Mouse (Mus musculus) G1E (cell line): ENCODE measurements around the gene Cngb1. TPM values are rescaled to one million over a fixed set of nuclear protein-coding genes. Genes with fewer than 3 reads are reported as not detected.

Experiments
- ATAC-seq: 2 replicates; pipeline ENCODE4 v1.8.0; 2016; ENCODE audit warnings: mild to moderate bottlenecking; ENCODE audit not compliant: insufficient number of reproducible peaks, poor library complexity, low FRiP score, severe bottlenecking; ENCODE audit errors: extremely low read depth
- DNase-seq: peaks from one replicate; pipeline ENCODE4 v3.0.0; 2012; ENCODE audit warnings: low spot score
- H3K27me3 ChIP-seq: 2 replicates; pipeline ENCODE4 v1.6.1; 2012; ENCODE audit warnings: mild to moderate bottlenecking, low read length, inconsistent platforms; ENCODE audit not compliant: insufficient read depth
- H3K36me3 ChIP-seq: replicated peaks from 2 replicates; pipeline ENCODE3; 2012; ENCODE audit warnings: mild to moderate bottlenecking, inconsistent platforms
- H3K4me1 ChIP-seq: 2 replicates; pipeline ENCODE4 v1.6.1; 2012; ENCODE audit warnings: low read depth, low read length, inconsistent platforms, mixed read lengths; ENCODE audit not compliant: insufficient read depth
- H3K4me3 ChIP-seq: 2 replicates; pipeline ENCODE4 v1.5.1; 2012; ENCODE audit warnings: low read depth, mild to moderate bottlenecking, inconsistent platforms, low read length, moderate library complexity, mixed read lengths
- H3K9me3 ChIP-seq: replicated peaks from 2 replicates; pipeline ENCODE4 v1.6.1; 2012; ENCODE audit warnings: inconsistent platforms
- CTCF ChIP-seq: IDR thresholded peaks from 2 replicates; pipeline ENCODE4 v1.5.1; 2012; ENCODE audit warnings: low read depth, low read length, inconsistent platforms, mixed read lengths
- GATA1 ChIP-seq: IDR thresholded peaks from 2 replicates; pipeline ENCODE4 v1.6.1; 2012; ENCODE audit warnings: borderline replicate concordance, low read length, inconsistent platforms, mixed read lengths
- GATA2 ChIP-seq: IDR thresholded peaks from 2 replicates; pipeline ENCODE4 v1.6.1; 2012; ENCODE audit warnings: low read depth, low read length, inconsistent platforms, borderline replicate concordance
- POLR2AphosphoS5 ChIP-seq: IDR thresholded peaks from 2 replicates; pipeline ENCODE4 v1.6.1; 2012; ENCODE audit warnings: low read depth, low read length, inconsistent platforms; ENCODE audit not compliant: insufficient replicate concordance
- TAL1 ChIP-seq: conservative IDR thresholded peaks from 2 replicates; pipeline ENCODE4 v1.6.1; 2012; ENCODE audit warnings: low read depth, low read length, inconsistent platforms, mixed read lengths
- polyA plus RNA-seq: library from polyadenylated mRNA; stranded (reverse); fragments of >175 nt; gene quantifications from 2 replicates; pipeline ENCODE4 v1.2.3, GENCODE M21; 2012
- total RNA-seq, 2 experiments: library from RNA; stranded (forward) in 1 of 2; stranded (reverse) in 1 of 2; fragments of 200-1000 nt in 1 of 2; fragments of >200 nt in 1 of 2; fragmentation: Nextera tagmentation in 1 of 2; gene quantifications; 2 replicates each; pipeline ENCODE4 v1.2.3; 2014 to 2017

Gene Cngb1
- total and polyA plus RNA-seq, 3 experiments: 0.49 TPM; not detected in 2

DNA sequence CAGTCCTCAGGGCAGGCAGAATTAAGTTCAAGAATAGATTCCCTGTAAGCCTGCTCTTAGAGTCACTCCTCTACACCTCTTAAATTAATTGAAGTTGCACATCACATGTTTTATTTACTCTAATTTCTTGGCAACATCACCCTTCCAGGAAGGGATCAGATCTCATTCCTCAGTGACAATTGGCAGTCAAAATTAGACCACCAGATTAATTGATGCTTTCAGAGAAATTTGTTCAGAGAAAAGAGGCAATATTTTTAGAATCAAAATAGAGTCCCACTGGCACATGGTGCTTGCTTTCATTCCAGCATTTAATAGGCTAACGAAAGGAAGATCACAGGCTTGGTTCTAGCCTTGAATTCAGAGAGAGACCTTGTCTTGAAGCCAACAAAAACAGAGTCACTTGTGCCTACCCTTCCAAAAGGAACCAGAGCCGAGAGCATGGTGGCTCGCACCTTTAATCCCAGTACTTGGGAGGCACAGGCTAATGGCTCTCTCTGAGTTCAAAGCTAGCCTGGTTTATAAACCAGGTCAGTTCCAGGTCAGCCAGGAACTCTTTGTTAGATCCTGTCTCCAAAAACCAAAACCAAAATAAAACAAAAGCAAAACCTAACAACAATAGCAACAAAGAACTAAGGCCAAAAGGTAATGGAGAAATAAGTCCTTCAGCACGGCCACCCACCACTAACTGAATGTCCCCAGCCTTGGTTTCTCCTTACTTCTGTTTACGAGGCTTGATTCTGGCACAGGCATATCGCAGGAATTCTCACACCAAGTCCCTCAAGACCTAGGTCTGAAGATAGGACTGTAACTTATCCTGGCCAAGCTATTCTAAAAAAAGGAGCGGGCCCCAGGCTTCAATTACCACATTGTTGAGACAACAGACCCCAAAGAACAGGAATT is 79.9 kb downstream of the Cngb1 start:
- TF ChIP-seq POLR2AphosphoS5 (no peak), CTCF (no peak), TAL1 (no peak), GATA2 (no peak), GATA1 (no peak)
- no peak overlapping the region for H3K4me3 ChIP-seq
- DNase-seq: no peak
- no peaks in the 10 kb centered on the region for H3K4me1 ChIP-seq
- H3K9me3 ChIP-seq: peaks cover 15% of the 10 kb centered on the region
- H3K36me3 ChIP-seq: no peaks in the 10 kb centered on the region
- peaks cover 10% of the 10 kb centered on the region for H3K27me3 ChIP-seq
- ATAC-seq: no peak

DNA sequence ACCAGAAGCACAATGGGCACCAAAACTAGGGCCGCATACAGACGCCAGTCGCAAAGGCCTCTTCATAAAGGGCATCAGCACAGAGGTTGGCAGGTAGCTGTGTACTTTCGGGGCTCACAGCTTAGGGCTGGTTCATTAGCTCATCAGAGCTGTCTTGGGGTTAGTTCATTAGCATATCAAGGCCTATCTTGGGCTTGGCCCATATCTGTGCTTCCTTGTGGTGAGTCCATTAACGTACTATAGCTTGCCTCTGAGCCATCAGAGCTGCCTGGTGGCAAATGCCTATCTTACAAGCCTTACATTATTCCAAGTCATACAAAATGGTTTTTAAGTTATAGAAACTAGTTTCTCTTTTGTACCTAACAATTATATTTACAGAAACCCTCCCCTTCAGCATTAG is 82.4 kb downstream of the Cngb1 start:
- no peak for ATAC-seq

DNA sequence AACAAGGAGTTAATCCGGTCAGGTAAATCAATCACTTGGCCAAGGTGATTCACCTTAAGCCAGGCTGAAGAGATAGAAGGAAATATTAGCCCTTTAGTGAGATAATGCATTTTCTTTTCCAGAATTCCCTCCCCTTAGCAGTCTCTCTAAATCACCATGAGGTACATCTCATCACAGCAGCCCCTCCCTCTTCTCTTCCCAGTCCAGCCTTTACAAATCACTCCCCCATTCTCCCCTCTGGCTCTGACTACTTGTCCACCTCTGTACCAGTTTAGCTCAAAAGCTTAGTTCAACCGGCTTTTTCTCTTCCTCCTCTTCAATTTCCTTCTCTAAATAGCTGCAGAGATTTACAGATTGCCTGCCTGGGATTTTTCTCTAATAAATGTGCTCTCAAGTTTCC is 85.3 kb downstream of the Cngb1 start:
- no peak for TF ChIP-seq POLR2AphosphoS5
- TF ChIP-seq GATA2: no peak
- TF ChIP-seq TAL1: no peak
- no peak for TF ChIP-seq GATA1
- no peak for TF ChIP-seq CTCF
- ATAC-seq (no peak), DNase-seq (no peak)
- no peaks in the 10 kb centered on the region for H3K36me3 ChIP-seq
- H3K4me1 ChIP-seq: no peaks in the 10 kb centered on the region
- no peak overlapping the region for H3K4me3 ChIP-seq
- peaks cover 15% of the 10 kb centered on the region for H3K27me3 ChIP-seq
- H3K9me3 ChIP-seq: no peaks in the 10 kb centered on the region

More for the DNA sequence above, 82.4 kb downstream of the Cngb1 start:
- no peak overlapping the region for H3K4me3 ChIP-seq
- peaks cover 12% of the 10 kb centered on the region for H3K27me3 ChIP-seq
- no peaks in the 10 kb centered on the region for H3K9me3 ChIP-seq
- no peak for DNase-seq
- no peak for TF ChIP-seq GATA2
- H3K4me1 ChIP-seq: no peaks in the 10 kb centered on the region
- no peaks in the 10 kb centered on the region for H3K36me3 ChIP-seq

GRCm38 (mm10) chr8:95220571-95220998 is 85.8 kb downstream of the Cngb1 start:
- no peak for TF ChIP-seq GATA2
- TF ChIP-seq GATA1: no peak
- no peak for TF ChIP-seq POLR2AphosphoS5
- no peak for TF ChIP-seq TAL1
- TF ChIP-seq CTCF: no peak
- H3K27me3 ChIP-seq: peaks cover 15% of the 10 kb centered on the region
- no peaks in the 10 kb centered on the region for H3K36me3 ChIP-seq
- no peak for DNase-seq
- ATAC-seq: no peak
- H3K9me3 ChIP-seq: no peaks in the 10 kb centered on the region
- H3K4me1 ChIP-seq: no peaks in the 10 kb centered on the region
- H3K4me3 ChIP-seq: no peak overlapping the region

DNA sequence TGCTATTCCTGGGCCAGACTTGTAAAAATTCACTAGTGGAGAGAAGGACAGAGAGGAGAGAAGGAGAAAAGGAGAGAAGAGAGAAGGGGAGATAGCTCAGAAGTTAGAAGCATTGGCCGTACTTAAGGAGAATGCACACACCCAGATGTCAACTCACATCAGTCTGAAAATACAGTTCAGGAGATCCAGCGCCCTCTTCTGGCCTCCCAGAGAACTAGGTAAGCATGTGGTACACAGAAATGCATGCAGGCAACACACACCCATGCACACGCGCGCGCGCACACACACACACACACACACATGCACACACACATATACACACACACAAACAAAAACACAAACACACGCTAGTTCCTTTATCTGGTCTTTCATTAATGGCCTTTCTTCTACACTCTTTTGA is 86.8 kb downstream of the Cngb1 start:
- DNase-seq: no peak
- no peak for ATAC-seq
- H3K4me3 ChIP-seq: no peak overlapping the region
- no peaks in the 10 kb centered on the region for H3K36me3 ChIP-seq
- TF ChIP-seq GATA1 (no peak), CTCF (no peak), POLR2AphosphoS5 (no peak), GATA2 (no peak), TAL1 (no peak)
- H3K9me3 ChIP-seq: no peaks in the 10 kb centered on the region
- H3K27me3 ChIP-seq: peaks cover 15% of the 10 kb centered on the region
- no peaks in the 10 kb centered on the region for H3K4me1 ChIP-seq

DNA sequence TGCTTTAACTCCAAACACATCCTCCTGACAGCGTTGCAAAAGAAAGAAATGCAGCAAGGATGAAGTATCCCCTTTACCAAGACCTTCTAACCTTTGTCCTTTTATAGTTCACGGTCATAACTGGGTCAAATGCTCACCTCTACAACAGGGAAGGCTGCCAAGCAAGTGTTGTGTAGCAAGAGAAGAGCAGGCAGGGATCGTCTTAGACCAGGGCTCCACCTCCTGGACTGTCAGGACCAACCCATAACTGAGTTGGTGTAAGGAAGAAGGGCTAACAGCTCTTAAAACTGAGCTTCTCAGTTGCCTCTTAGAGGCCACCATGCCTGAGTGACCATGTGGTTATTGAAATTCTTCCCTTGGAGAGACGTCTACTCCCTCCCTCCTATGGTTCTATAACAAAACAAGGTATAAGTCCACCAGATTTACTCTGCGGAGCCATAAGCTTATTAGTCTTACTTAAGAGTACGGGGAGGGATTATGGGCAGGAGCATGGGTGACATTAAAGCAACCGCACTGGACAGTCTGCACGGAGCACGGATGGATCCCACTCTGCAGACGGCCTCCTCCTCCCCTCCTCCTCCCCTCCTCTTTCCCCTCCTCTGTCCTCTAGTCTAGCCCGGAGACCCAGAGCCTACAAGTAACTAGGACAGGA is 90.5 kb downstream of the Cngb1 start:
- no peaks in the 10 kb centered on the region for H3K9me3 ChIP-seq
- no peak for DNase-seq
- no peaks in the 10 kb centered on the region for H3K4me1 ChIP-seq
- no peak overlapping the region for H3K4me3 ChIP-seq
- ATAC-seq: no peak
- no peaks in the 10 kb centered on the region for H3K36me3 ChIP-seq
- peaks cover 14% of the 10 kb centered on the region for H3K27me3 ChIP-seq
- no peak for TF ChIP-seq CTCF
- no peak for TF ChIP-seq GATA1
- no peak for TF ChIP-seq POLR2AphosphoS5
- TF ChIP-seq TAL1: no peak

DNA sequence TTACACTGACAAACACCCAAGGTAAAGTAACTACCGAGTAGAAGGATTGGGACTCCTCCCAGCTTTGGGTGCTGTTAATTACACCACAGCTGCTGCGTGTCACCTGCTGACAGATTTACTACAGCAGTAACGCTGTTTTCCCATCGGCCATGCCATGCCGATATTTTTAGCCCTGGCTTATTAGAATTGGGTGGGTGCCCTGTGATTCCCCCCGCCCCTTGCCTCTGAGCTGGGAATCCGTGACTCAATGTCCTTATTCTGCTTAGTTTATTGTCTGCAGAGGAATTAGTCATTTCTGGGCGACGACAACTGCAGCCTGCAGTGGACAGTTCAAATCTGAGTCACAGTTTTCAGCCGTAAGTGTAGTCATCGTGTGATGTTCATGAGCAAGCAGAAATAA is 96.5 kb downstream of the Cngb1 start:
- H3K4me1 ChIP-seq: no peaks in the 10 kb centered on the region
- H3K36me3 ChIP-seq: no peaks in the 10 kb centered on the region
- H3K27me3 ChIP-seq: peaks cover 17% of the 10 kb centered on the region
- H3K9me3 ChIP-seq: no peaks in the 10 kb centered on the region
- TF ChIP-seq GATA1 (no peak), CTCF (no peak), GATA2 (no peak), POLR2AphosphoS5 (no peak), TAL1 (no peak)
- no peak for DNase-seq
- no peak overlapping the region for H3K4me3 ChIP-seq
- no peak for ATAC-seq
